Mouse (Mus musculus): ENCODE results near the gene Hmgn2. TPM values are rescaled to one million over a fixed set of nuclear protein-coding genes. Genes with fewer than 3 reads are reported as not detected.

The Hmgn2 gene
- total and polyA plus RNA-seq, 2 experiments from 2014 or later = 197 to 867 TPM

- Histone ChIP-seq H3K9ac (replicated peaks; ENCODE audit: low read depth, low read length) (no peak overlapping the region), H3K36me3 (replicated peaks; ENCODE audit: control insufficient read depth, insufficient read depth, low read length) (no peaks in the 10 kb centered on the region), H3K9me3 (replicated peaks; ENCODE audit: control insufficient read depth, low read length) (no peaks in the 10 kb centered on the region; the same call in 1 of the 2 replicates), H3K4me1 (ENCODE audit: control insufficient read depth, insufficient read depth) (no peaks in the 10 kb centered on the region), H3K27me3 (ENCODE audit: control insufficient read depth, insufficient read depth, low read length) (no peaks in the 10 kb centered on the region), H3K4me3 (ENCODE audit: low read depth, low read length) (no peak overlapping the region), H3K27ac (ENCODE audit: low read depth) (no peak overlapping the region), H3K4me2 (ENCODE audit: low read depth, low read length) (no peak overlapping the region)
- DNase-seq (ENCODE audit: low spot score) (no peak), ATAC-seq (ENCODE audit: insufficient read depth, low read depth) (no peak)
- TF ChIP-seq EP300 (IDR thresholded peaks at IDR 0.05; ENCODE audit: low read depth) (no peak), CTCF (IDR thresholded peaks at IDR 0.05; ENCODE audit: low read depth) (no peak)
- 93% methylated on average over 4 of the region's 4 CpGs for WGBS
These were observed 25.8 kb downstream of the Hmgn2 start for GRCm38 (mm10) chr4:133942679-133943078.

- no peak for ATAC-seq (ENCODE audit: insufficient read depth, low read depth)
- H3K9ac ChIP-seq (replicated peaks; ENCODE audit: low read depth, low read length) = no peak overlapping the region
- WGBS = 24% methylated on average over 3 of the region's 3 CpGs
- DNase-seq (ENCODE audit: low spot score) = no peak
- H3K4me3 ChIP-seq (ENCODE audit: low read depth, low read length) = no peak overlapping the region
- H3K27me3 ChIP-seq (ENCODE audit: control insufficient read depth, insufficient read depth, low read length) = no peaks in the 10 kb centered on the region
- no peaks in the 10 kb centered on the region; the same call in 1 of the 2 replicates for H3K9me3 ChIP-seq (replicated peaks; ENCODE audit: control insufficient read depth, low read length)
- no peaks in the 10 kb centered on the region for H3K36me3 ChIP-seq (replicated peaks; ENCODE audit: control insufficient read depth, insufficient read depth, low read length)
- H3K4me1 ChIP-seq (ENCODE audit: control insufficient read depth, insufficient read depth) = no peaks in the 10 kb centered on the region
- no peak for TF ChIP-seq EP300 (IDR thresholded peaks at IDR 0.05; ENCODE audit: low read depth)
- no peak for TF ChIP-seq CTCF (IDR thresholded peaks at IDR 0.05; ENCODE audit: low read depth)
- H3K4me2 ChIP-seq (ENCODE audit: low read depth, low read length) = no peak overlapping the region
- no peak overlapping the region for H3K27ac ChIP-seq (ENCODE audit: low read depth)
These were observed 26.9 kb downstream of the Hmgn2 start for GRCm38 (mm10) chr4:133941576-133941975.

GRCm38 (mm10) chr4:133940386-133941260, 27.8 kb downstream of the Hmgn2 start:
- no peaks in the 10 kb centered on the region for H3K4me1 ChIP-seq (ENCODE audit: control insufficient read depth, insufficient read depth)
- no peak overlapping the region for H3K9ac ChIP-seq (replicated peaks; ENCODE audit: low read depth, low read length)
- no peak overlapping the region for H3K4me2 ChIP-seq (ENCODE audit: low read depth, low read length)
- H3K27ac ChIP-seq (ENCODE audit: low read depth) = no peak overlapping the region
- no peak for ATAC-seq (ENCODE audit: insufficient read depth, low read depth)
- H3K36me3 ChIP-seq (replicated peaks; ENCODE audit: control insufficient read depth, insufficient read depth, low read length) = no peaks in the 10 kb centered on the region
- WGBS = 80% methylated on average over 13 of the region's 13 CpGs
- no peak overlapping the region for H3K4me3 ChIP-seq (ENCODE audit: low read depth, low read length)
- no peak for TF ChIP-seq CTCF (IDR thresholded peaks at IDR 0.05; ENCODE audit: low read depth)
- no peak for TF ChIP-seq EP300 (IDR thresholded peaks at IDR 0.05; ENCODE audit: low read depth)
- H3K9me3 ChIP-seq (replicated peaks; ENCODE audit: control insufficient read depth, low read length) = no peaks in the 10 kb centered on the region
- DNase-seq (ENCODE audit: low spot score) = no peak
- H3K27me3 ChIP-seq (ENCODE audit: control insufficient read depth, insufficient read depth, low read length) = no peaks in the 10 kb centered on the region

- peak; percentile 63; the same call in 1 of the 2 replicates for ATAC-seq (ENCODE audit: insufficient read depth, low read depth)
- no peaks in the 10 kb centered on the region for H3K4me1 ChIP-seq (ENCODE audit: control insufficient read depth, insufficient read depth)
- H3K27ac ChIP-seq (ENCODE audit: low read depth) = no peak overlapping the region
These were observed 30.4 kb downstream of the Hmgn2 start for GRCm38 (mm10) chr4:133938077-133938476.

GRCm38 (mm10) chr4:133931785-133932184, 36.7 kb downstream of the Hmgn2 start:
- no peak overlapping the region for H3K27ac ChIP-seq (ENCODE audit: low read depth)

More at GRCm38 (mm10) chr4:133938077-133938476, 30.4 kb downstream of the Hmgn2 start:
- TF ChIP-seq EP300 (IDR thresholded peaks at IDR 0.05; ENCODE audit: low read depth) (no peak), CTCF (IDR thresholded peaks at IDR 0.05; ENCODE audit: low read depth) (no peak)
- 15% methylated on average over 2 of the region's 2 CpGs for WGBS
- H3K4me3 ChIP-seq (ENCODE audit: low read depth, low read length) = no peak overlapping the region
- H3K9me3 ChIP-seq (replicated peaks; ENCODE audit: control insufficient read depth, low read length) = no peaks in the 10 kb centered on the region
- peak; percentile 60 for DNase-seq (ENCODE audit: low spot score)
- H3K4me2 ChIP-seq (ENCODE audit: low read depth, low read length) = no peak overlapping the region
- H3K9ac ChIP-seq (replicated peaks; ENCODE audit: low read depth, low read length) = no peak overlapping the region
- no peaks in the 10 kb centered on the region for H3K36me3 ChIP-seq (replicated peaks; ENCODE audit: control insufficient read depth, insufficient read depth, low read length)
- H3K27me3 ChIP-seq (ENCODE audit: control insufficient read depth, insufficient read depth, low read length) = no peaks in the 10 kb centered on the region

More at GRCm38 (mm10) chr4:133931785-133932184, 36.7 kb downstream of the Hmgn2 start:
- no peaks in the 10 kb centered on the region for H3K4me1 ChIP-seq (ENCODE audit: control insufficient read depth, insufficient read depth)
- no peak overlapping the region for H3K4me3 ChIP-seq (ENCODE audit: low read depth, low read length)
- WGBS = 66% methylated on average over 3 of the region's 3 CpGs
- no peak overlapping the region for H3K9ac ChIP-seq (replicated peaks; ENCODE audit: low read depth, low read length)
- DNase-seq (ENCODE audit: low spot score) = no peak
- no peaks in the 10 kb centered on the region for H3K27me3 ChIP-seq (ENCODE audit: control insufficient read depth, insufficient read depth, low read length)
- ATAC-seq (ENCODE audit: insufficient read depth, low read depth) = no peak
- H3K9me3 ChIP-seq (replicated peaks; ENCODE audit: control insufficient read depth, low read length) = no peaks in the 10 kb centered on the region
- TF ChIP-seq EP300 (IDR thresholded peaks at IDR 0.05; ENCODE audit: low read depth) (no peak), CTCF (IDR thresholded peaks at IDR 0.05; ENCODE audit: low read depth) (no peak)
- H3K36me3 ChIP-seq (replicated peaks; ENCODE audit: control insufficient read depth, insufficient read depth, low read length) = no peaks in the 10 kb centered on the region
- H3K4me2 ChIP-seq (ENCODE audit: low read depth, low read length) = no peak overlapping the region
